Mouse (Mus musculus) kidney, adult 2 months (tissue): ENCODE measurements around the gene Zfp346. TPM values are rescaled to one million over a fixed set of nuclear protein-coding genes. Genes with fewer than 3 reads are reported as not detected.

Experiments used
- DNase-seq: peaks from one replicate; pipeline ENCODE4 v3.0.0; 2021
- H3K27ac ChIP-seq: fragments of 200-500 bp; 2 replicates; pipeline ENCODE4 v1.5.1; 2012; ENCODE audit warnings: low read depth, low read length, control low read depth, inconsistent platforms; ENCODE audit not compliant: insufficient read depth
- H3K27me3 ChIP-seq: fragments of 200-500 bp; replicated peaks from 2 replicates; pipeline ENCODE4 v1.6.1; 2012; ENCODE audit warnings: mild to moderate bottlenecking, moderate library complexity, low read length, inconsistent platforms; ENCODE audit not compliant: control insufficient read depth, insufficient read depth
- H3K36me3 ChIP-seq: fragments of 200-500 bp; 2 replicates; pipeline ENCODE4 v1.6.1; 2012; ENCODE audit warnings: mild to moderate bottlenecking, moderate library complexity, low read length, inconsistent platforms; ENCODE audit not compliant: control insufficient read depth, insufficient read depth
- H3K4me1 ChIP-seq: fragments of 200-500 bp; 2 replicates; pipeline ENCODE4 v1.6.1; 2011; ENCODE audit warnings: low read length; ENCODE audit not compliant: control insufficient read depth, insufficient read depth
- H3K4me3 ChIP-seq: fragments of 200-500 bp; 2 replicates; pipeline ENCODE4 v1.5.1; 2011; ENCODE audit warnings: mild to moderate bottlenecking, low read depth, low read length, control low read depth; ENCODE audit not compliant: insufficient read depth
- CTCF ChIP-seq: fragments of 200-500 bp; conservative IDR thresholded peaks from 2 replicates; pipeline ENCODE4 v1.5.1; 2011; ENCODE audit warnings: low read depth, mild to moderate bottlenecking, control low read depth, low read length, moderate library complexity, mixed read lengths; ENCODE audit not compliant: insufficient read depth, insufficient read length
- POLR2A ChIP-seq: fragments of 200-500 bp; IDR thresholded peaks from one replicate; pipeline ENCODE4 v1.6.1; 2011; ENCODE audit warnings: low read depth, low read length, control low read depth
- WGBS: fragments of 180-500 bp; shearing (Covaris S2); methylation state at CpG from one replicate; pipeline ENCODE4 v1.1.7; 2018; 5-methylcytosine and 5-hydroxymethylcytosine counted together
- polyA plus RNA-seq: library from polyadenylated mRNA; depleted of rRNA; stranded (reverse); fragments of >200 nt; gene quantifications from 2 replicates; pipeline ENCODE4 v1.2.3, GENCODE M21; 2012

The Zfp346 gene
- polyA plus RNA-seq, 1 experiment, result 13.7 TPM

- H3K36me3 ChIP-seq, result no peaks in the 10 kb centered on the region
- no peaks in the 10 kb centered on the region for H3K27me3 ChIP-seq
- DNase-seq, result peak; percentile 95
- TF ChIP-seq POLR2A, result no peak
- TF ChIP-seq CTCF, result no peak
- 4% methylated on average over 68 of the region's 68 CpGs for WGBS
- peak within 1 kb of the TSS; percentile 82 for H3K27ac ChIP-seq
- peak within 1 kb of the TSS; percentile 48 for H3K4me3 ChIP-seq
- H3K4me1 ChIP-seq, result peaks cover 3% of the 10 kb centered on the region; the same call in 1 of the 2 replicates
Measured at GRCm38 (mm10) chr13:55152621-55153415, 47.7 kb downstream of the Zfp346 start, which contains the start of gene Fgfr4. TSS of gene Fgfr4 (plus strand) at chr13:55152640.

- no peak for TF ChIP-seq CTCF
- no peak for TF ChIP-seq POLR2A
- H3K4me3 ChIP-seq, result no peak overlapping the region
- no peak overlapping the region for H3K27ac ChIP-seq
- peaks cover 3% of the 10 kb centered on the region; the same call in 1 of the 2 replicates for H3K4me1 ChIP-seq
- no peak for DNase-seq
- H3K27me3 ChIP-seq, result no peaks in the 10 kb centered on the region
- WGBS, result 68% methylated on average over 5 of the region's 5 CpGs
- no peaks in the 10 kb centered on the region for H3K36me3 ChIP-seq
Measured at GRCm38 (mm10) chr13:55153951-55154350, 48.8 kb downstream of the Zfp346 start.

- TF ChIP-seq CTCF (no peak), POLR2A (no peak)
- 51% methylated on average over 7 of the region's 7 CpGs for WGBS
Measured at GRCm38 (mm10) chr13:55162365-55162764, 57.3 kb downstream of the Zfp346 start.

GRCm38 (mm10) chr13:55163553-55163952 lies 58.4 kb downstream of the Zfp346 start:
- WGBS, result 54% methylated on average over 5 of the region's 5 CpGs
- Histone ChIP-seq H3K4me1 (peaks cover 6% of the 10 kb centered on the region; the same call in 1 of the 2 replicates), H3K4me3 (no peak overlapping the region), H3K27me3 (no peaks in the 10 kb centered on the region), H3K27ac (no peak overlapping the region), H3K36me3 (no peaks in the 10 kb centered on the region; the same call in 1 of the 2 replicates)
- TF ChIP-seq POLR2A (no peak), CTCF (no peak)
- DNase-seq, result peak; percentile 38

More at GRCm38 (mm10) chr13:55162365-55162764, 57.3 kb downstream of the Zfp346 start:
- H3K4me1 ChIP-seq, result no peaks in the 10 kb centered on the region
- no peaks in the 10 kb centered on the region; the same call in 1 of the 2 replicates for H3K36me3 ChIP-seq
- DNase-seq, result no peak
- H3K4me3 ChIP-seq, result no peak overlapping the region
- no peak overlapping the region for H3K27ac ChIP-seq
- H3K27me3 ChIP-seq, result no peaks in the 10 kb centered on the region

- DNase-seq, result no peak
- WGBS, result 97% methylated on average over 16 of the region's 16 CpGs
- Histone ChIP-seq H3K27ac (no peak overlapping the region), H3K4me1 (peaks cover 14% of the 10 kb centered on the region), H3K36me3 (no peaks in the 10 kb centered on the region), H3K27me3 (no peaks in the 10 kb centered on the region), H3K4me3 (no peak overlapping the region)
- TF ChIP-seq POLR2A (no peak), CTCF (no peak)
Measured at GRCm38 (mm10) chr13:55165831-55166339, 60.8 kb downstream of the Zfp346 start.

- peaks cover 22% of the 10 kb centered on the region for H3K4me1 ChIP-seq
- no peak for DNase-seq
- no peaks in the 10 kb centered on the region for H3K27me3 ChIP-seq
- H3K36me3 ChIP-seq, result no peaks in the 10 kb centered on the region
- H3K27ac ChIP-seq, result peak overlapping the region; percentile 40; the same call in 1 of the 2 replicates
- H3K4me3 ChIP-seq, result no peak overlapping the region
- TF ChIP-seq POLR2A (no peak), CTCF (no peak)
- WGBS, result 83% methylated on average over 32 of the region's 32 CpGs
Measured at GRCm38 (mm10) chr13:55166806-55167725, 62.0 kb downstream of the Zfp346 start.
